Mouse (Mus musculus) urinary bladder, postnatal 4 days (tissue): Measurements from ENCODE around the gene Upk3bl.

Experiments used
- DNase-seq, 2 experiments: peaks; one replicate each; pipeline ENCODE4 v3.0.0; 2021 to 2022; ENCODE audit warnings: low spot score in 2 of 2

The Upk3bl gene

DNA sequence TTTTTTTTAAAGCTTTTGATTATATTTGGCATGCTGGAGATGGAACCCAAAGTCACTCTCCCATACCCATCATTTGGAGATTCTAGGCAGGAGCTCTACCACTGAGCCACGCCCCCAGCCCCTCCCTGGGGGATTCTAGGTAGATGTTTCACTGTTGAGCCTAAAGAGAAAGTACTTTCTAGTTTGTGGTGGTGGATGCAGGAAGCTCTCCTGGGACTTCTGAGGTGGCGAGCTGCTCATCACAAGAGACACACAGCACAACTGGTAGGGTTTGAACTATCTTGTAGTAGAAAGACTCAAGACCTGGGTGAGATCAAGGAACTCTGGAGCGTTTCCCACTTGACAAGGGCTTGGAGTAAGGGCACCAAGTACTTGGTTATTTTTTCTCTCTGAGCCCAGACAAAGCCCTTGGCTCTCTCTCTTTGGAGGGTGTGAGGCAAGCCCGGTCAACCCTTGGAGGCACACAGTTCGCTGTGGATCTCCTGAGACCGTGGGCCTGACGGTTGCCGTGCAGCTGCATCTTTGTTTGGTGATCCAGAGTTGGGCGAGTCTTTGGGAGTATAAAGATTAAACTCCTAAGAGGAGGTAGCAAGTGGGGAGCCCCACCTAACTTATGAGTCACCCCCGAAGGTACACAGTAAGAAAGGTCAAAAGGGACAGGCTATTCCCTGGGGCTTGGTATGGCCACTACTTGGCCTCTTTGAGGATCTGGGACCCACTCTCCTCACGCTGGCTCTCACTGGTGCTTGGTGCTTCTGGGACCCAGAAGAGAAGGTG lies at the start of gene Upk3bl:
Gene Upk3bl (plus strand): TSS at position 192 of the 777 bp plus-strand sequence.
- no peak for DNase-seq

DNA sequence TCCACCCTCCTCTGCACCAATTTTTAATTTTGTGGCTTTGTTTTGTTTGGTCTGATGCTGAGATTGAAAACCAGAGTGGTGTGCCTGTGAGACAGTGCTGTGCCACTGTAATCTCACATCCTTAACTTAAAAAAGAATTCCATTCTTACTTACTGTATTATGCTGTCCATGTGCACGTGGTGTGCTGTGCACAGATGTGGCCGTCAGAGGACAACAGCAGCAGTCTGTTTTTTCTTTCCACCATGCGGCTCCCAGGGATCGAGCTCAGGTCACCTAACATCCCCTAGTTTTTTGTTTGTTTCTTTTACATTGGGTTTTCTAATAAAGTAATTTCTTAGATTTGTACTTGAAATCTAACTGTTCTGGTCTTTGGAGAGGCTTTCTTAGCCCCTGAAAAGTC lies 49.8 kb upstream of the Upk3bl start:
- no peak for DNase-seq

DNA sequence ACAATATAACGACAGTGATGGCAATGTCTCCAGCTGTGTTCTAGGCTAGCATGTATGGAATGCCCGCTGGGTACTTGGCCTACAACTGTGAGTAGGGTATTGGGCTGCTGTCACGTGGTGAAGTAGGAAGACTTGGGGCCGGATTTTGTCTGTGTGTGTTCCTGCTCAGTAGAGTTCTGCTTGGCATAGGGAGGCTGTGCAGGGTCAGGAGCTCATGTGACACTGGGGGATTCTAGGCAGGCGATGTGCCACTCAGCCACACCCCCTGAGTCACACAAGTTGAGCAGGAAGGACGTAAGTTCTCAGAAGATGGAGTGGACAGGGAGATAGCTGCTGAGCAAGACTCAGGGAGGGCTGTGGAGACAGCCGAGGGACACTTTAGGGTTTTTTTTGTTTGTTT lies 46.5 kb upstream of the Upk3bl start:
- no peak for DNase-seq

GRCm38 (mm10) chr5:136014877-136015276 lies 39.4 kb upstream of the Upk3bl start:
- DNase-seq = peak in 1 of 2 experiments; percentile 33

DNA sequence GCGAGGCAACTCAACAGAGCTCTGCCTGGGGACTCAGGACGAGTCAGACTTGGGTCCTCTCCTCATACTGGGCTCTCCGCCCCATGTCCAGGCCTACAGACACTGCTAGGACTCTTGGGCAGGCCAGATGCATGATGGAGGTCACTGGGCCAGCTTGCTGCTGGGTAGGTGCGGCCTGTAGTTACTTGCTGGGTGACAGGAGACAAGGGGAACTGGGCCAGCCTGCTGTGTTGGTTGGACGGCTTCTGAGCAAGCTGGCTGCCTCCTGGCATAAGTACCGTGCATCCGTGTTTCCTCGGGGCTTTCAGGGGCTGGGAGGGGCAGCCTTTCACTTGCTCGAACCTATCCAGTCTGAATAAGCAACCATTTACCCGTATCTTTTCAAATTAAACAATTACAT lies 38.7 kb upstream of the Upk3bl start:
- peak in 1 of 2 experiments; percentile 33 for DNase-seq

GRCm38 (mm10) chr5:136016014-136016876 lies 38.0 kb upstream of the Upk3bl start:
- no peak for DNase-seq

GRCm38 (mm10) chr5:136017262-136017661 lies 37.0 kb upstream of the Upk3bl start:
- no peak for DNase-seq

DNA sequence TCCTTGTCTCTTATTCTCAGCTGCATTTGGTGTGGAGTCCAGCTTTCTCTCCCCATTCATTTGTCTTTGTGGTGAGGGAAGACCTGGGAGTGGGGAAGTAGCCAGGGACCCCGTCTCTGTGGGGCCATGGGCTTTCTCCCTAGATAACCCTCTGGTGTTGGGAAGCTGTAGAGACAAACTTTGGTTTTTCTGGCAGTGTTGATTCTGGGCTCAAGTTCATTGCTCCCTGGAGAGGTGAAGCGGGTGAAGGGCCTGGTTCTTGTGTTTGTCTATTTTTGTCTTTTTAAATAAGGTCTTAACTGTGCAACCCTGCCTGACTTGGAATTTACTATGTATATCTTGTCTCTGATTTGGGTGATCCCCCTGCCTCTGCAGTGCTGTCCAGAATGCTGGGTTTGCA lies 35.6 kb upstream of the Upk3bl start:
- DNase-seq = no peak

DNA sequence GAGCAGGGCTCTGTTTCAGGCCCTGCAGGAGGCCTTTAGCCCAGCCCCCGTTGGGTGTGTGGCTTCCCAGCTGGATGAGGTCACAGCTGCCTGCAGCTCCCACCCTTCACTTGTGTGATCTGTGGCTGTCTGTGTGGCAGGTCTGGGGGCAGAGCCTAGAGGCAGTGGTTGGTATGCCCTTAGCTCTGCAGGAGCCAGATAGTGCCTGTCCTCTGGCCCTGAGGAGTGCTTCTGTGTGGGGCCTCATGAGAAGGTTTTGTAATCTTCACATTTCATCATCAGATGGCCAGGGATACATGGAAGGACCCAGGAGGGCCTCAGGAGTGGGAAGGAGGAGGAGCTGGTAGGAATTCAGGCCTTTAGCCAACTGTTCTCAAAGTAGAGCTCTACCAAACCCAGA lies 34.4 kb upstream of the Upk3bl start:
- no peak for DNase-seq

DNA sequence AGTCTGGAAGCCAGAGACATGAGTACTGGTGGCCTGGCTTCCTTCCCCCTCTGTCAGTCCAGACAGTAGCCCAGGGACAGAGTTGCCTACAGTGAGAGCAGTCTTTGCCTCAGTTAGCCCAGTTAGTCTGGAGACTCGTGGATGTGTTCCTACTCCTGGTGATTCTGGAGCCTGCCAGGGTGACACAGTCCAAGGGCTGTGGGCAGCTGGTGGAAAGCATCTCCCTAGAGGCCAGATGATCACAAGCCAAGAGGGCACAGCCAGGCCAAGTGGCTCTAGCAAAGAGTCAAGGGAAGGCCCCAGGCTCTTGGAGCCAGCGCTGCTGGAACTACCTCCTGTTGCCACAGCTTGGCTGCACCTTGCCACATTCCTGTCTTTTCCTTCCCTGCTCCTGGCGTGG lies 28.6 kb upstream of the Upk3bl start:
- no peak for DNase-seq

DNA sequence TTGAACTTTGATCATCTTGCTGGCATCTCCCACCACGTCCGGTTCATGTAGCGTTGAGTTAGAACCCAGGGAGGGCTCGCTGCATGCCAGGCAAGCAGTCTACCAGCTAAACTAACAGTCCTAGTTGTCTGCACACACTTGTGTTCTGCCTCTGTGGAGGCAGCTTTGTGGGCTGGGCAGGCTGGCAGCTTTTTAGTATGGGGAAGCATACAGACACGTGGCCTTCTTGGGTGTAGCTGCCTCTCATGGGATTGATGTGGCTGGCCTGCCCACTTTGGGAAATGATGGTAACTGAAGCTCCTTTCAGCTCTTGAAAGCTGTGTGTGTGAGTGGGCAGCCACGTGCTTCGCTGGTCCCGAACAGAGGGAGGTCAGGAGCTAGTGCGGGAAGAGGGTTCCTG lies 27.4 kb upstream of the Upk3bl start:
- no peak for DNase-seq

DNA sequence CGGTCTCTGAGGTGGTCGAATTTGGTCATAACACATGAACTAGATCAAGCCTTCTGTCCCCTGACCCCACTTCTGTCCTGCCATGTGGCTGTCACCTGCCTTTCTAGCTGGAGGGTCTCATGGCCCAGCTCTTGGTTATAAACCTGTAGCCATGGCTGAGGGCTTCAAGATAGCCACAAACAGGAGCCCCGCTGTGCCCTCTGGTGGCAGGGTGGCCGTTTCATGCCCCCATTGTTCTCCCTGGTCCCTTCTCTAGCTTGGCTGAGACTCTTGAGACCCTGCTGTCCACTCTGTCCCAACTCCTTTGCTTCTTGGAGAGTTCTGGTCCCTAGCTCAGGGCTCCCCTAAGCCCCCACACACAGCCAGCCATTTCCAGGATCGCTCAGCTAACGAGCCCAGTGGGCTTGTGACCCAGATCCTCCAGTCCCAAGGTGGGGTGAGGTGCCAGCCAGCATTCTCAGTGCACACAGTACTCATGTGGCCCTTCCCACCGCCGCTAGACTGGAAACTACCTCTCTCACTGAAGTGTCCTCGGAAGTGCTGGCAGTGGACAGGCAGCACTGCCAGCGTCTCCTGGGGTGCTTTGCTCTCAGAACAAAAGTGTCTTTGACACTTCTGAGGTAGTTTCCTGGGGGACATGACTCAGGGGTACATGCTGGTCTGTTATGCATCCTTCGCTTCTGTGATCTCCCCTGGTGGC lies 26.5 kb upstream of the Upk3bl start:
- DNase-seq = no peak

- DNase-seq = no peak
Observed at GRCm38 (mm10) chr5:136034868-136035267, 19.4 kb upstream of the Upk3bl start.

DNA sequence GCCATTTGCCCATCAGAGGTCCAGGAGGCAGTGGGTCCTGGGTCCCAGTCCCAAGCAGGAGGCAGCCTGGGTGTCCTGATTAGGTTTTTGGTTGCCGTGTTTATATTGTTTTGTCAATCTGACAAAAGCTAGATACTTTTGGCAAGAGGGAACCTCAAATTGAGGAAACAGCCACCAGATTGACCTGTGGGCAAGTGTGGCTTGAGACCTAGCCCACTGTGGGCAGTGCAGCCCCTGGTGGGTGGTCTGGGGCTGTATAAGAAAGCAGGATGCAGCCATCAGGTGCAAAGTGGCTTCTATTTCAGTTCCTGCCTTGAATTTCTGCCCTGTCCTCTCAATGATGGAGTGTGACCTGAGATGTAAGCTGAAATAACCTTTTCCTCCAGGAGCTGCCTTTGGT lies 19.0 kb upstream of the Upk3bl start:
- DNase-seq = no peak

GRCm38 (mm10) chr5:136036667-136037066 lies 17.6 kb upstream of the Upk3bl start:
- DNase-seq = no peak

GRCm38 (mm10) chr5:136038258-136039214 lies 15.8 kb upstream of the Upk3bl start, which contains the start of gene Upk3b:
Upk3b (plus strand) TSS chr5:136038496.
- DNase-seq = peak in 1 of 2 experiments; percentile 43

DNA sequence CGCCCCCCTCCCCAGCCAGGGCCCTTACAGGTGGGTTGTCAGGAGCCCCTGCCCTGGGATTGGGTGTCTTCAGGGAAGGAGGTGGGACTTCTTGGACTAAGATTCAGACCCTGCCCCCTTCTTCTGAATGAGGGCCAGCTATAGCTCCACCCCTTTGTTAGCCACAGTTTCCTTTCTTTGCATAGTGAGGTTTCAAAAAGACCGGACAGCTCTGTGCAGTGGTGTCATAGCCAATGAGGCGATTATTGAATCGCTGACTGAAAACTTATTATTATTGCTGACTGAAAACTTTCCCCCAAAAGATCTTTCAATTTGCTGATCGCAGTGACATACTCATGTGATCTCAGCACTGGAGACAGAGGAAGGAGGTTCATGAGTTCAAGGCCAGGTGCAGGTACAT lies 14.1 kb upstream of the Upk3bl start:
- DNase-seq = no peak

DNA sequence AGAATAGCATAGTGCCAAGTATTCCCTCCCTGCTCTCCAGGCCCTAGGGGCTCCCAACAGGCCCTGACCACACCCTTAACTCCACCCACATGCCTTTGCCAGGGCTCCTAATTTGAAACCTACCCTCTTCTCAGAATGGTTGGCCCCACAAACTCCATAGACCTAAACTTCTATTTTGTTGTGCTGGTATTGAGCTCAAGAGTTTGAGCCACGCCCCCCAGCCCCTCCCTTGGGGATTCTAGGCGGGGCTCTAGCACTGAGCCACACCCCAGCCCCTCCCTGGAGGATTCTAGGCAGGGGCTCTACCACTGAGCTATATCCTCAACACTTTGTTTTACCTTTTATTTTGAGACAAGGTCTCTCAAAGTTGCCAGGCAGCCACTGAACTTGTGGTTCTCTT lies 13.0 kb upstream of the Upk3bl start:
- DNase-seq = no peak

DNA sequence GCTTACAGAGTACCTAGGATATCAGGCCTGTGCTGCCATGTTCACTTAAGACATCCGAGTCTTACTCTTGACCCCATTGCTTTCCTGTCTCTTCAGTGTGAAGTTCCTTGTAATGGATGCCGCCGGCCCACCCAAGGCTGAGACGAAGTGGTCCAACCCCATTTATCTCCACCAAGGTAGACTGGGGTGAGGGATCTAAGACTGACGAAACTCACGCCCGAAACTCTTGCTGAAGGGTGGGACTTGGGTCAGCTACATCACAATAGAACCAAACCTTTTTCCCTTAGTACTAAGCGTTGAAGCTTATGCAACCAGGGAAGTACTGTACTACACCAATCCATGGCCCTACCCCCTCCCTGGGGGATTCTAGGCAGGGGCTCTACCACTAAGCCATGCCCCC lies 12.6 kb upstream of the Upk3bl start:
- DNase-seq = no peak

DNA sequence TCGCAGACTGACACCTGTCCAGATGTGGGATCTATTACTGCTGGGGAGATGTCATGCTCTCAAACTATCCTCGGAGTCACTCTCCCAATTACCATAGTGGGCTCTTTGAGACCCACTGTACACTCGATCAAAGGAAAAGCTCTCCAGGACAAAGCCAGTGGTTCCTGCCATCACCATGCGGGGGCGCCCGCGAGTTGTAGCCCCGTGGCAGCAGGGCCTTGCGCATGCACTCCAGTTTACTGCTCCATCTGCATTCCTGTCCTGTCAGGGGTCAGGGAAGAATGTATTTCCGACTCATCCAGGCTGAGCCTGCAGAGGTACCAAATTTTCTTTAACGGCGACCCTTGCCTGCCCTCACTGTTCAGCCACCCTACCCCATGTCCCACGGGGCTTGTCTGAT lies 9.4 kb upstream of the Upk3bl start:
- peak in 1 of 2 experiments; percentile 46 for DNase-seq

GRCm38 (mm10) chr5:136045408-136045807 lies 8.9 kb upstream of the Upk3bl start:
- no peak for DNase-seq
